Mouse (Mus musculus) CD4-positive helper T cell, adult 2 months (primary cell): ENCODE measurements around the gene Cux1.

Source experiments
- DNase-seq: peaks from one replicate; pipeline ENCODE4 v3.0.0-alpha.2; 2012; ENCODE audit warnings: low read depth, missing footprints, low spot score

Cux1 gene

GRCm38 (mm10) chr5:136201832-136202231 is 365.5 kb downstream of the Cux1 start:
- DNase-seq = peak; percentile 53

GRCm38 (mm10) chr5:136199526-136199925 is 367.8 kb downstream of the Cux1 start:
- DNase-seq = peak; percentile 26

GRCm38 (mm10) chr5:136198474-136199391 is 368.6 kb downstream of the Cux1 start, which contains the start of gene Prkrip1:
Gene Prkrip1, minus strand, starts transcription at chr5:136198963.
- peak; percentile 99 for DNase-seq
